Mouse (Mus musculus): ENCODE measurements at regions not wholly inside any gene's neighbourhood (a gene's known extent, or its start where the extent isn't known, plus 50 kb on each side); places are given as distances from the start of the nearest gene placed in this dataset.

DNA sequence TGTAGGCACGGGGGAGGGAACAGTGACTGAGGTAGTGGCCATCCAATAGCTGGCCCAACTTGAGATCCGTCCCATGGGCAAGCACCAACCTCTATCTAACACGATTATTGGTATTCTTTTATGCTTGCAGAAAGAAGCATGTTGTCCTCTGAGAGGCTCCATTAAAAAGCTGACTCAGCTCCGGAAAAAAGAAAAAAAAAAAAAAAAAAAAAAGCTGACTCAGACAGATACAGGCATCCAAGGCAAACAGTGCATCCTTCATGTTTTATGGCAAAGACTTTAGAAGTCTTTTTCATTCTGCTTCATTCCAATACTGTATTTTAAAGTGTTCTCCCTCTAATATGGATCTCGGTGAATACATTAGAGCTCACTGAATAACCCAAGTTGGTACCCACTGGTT is 162.0 kb upstream of the Sphkap start:
- no peak for ATAC-seq (replicated peaks; ENCODE audit: low FRiP score)

GRCm38 (mm10) chr1:83568746-83569145 is 160.7 kb upstream of the Sphkap start:
- 92% methylated on average over 1 of the region's 1 CpGs for WGBS
- H3K4me3 ChIP-seq (ENCODE audit: low read depth, low read length), result no peak overlapping the region
- H3K27me3 ChIP-seq (replicated peaks; ENCODE audit: control insufficient read depth, insufficient read depth, low read length), result no peaks in the 10 kb centered on the region
- no peaks in the 10 kb centered on the region for H3K9me3 ChIP-seq (ENCODE audit: control insufficient read depth, low read length)
- H3K9ac ChIP-seq (ENCODE audit: low read depth, low read length), result no peak overlapping the region
- no peaks in the 10 kb centered on the region for H3K4me1 ChIP-seq (replicated peaks; ENCODE audit: control insufficient read depth, insufficient read depth, low read length)
- DNase-seq (ENCODE audit: low spot score) (no peak), ATAC-seq (replicated peaks; ENCODE audit: low FRiP score) (no peak)
- no peak overlapping the region for H3K27ac ChIP-seq (ENCODE audit: low read depth, low read length)
- H3K36me3 ChIP-seq (ENCODE audit: control insufficient read depth, insufficient read depth, low read length), result no peaks in the 10 kb centered on the region
- no peak overlapping the region for H3K4me2 ChIP-seq

More for the DNA sequence above, 162.0 kb upstream of the Sphkap start:
- Histone ChIP-seq H3K27ac (ENCODE audit: low read depth, low read length) (no peak overlapping the region), H3K4me2 (no peak overlapping the region), H3K9me3 (ENCODE audit: control insufficient read depth, low read length) (no peaks in the 10 kb centered on the region), H3K9ac (ENCODE audit: low read depth, low read length) (no peak overlapping the region), H3K4me3 (ENCODE audit: low read depth, low read length) (no peak overlapping the region), H3K4me1 (replicated peaks; ENCODE audit: control insufficient read depth, insufficient read depth, low read length) (no peaks in the 10 kb centered on the region), H3K36me3 (ENCODE audit: control insufficient read depth, insufficient read depth, low read length) (no peaks in the 10 kb centered on the region), H3K27me3 (replicated peaks; ENCODE audit: control insufficient read depth, insufficient read depth, low read length) (no peaks in the 10 kb centered on the region)
- 77% methylated on average over 5 of the region's 5 CpGs for WGBS
- no peak for DNase-seq (ENCODE audit: low spot score)

GRCm38 (mm10) chr1:83551617-83552016 is 143.6 kb upstream of the Sphkap start:
- no peak for ATAC-seq (replicated peaks; ENCODE audit: low FRiP score)

GRCm38 (mm10) chr1:83535461-83535860 is 127.5 kb upstream of the Sphkap start:
- Histone ChIP-seq H3K36me3 (ENCODE audit: control insufficient read depth, insufficient read depth, low read length) (no peaks in the 10 kb centered on the region), H3K9ac (ENCODE audit: low read depth, low read length) (no peak overlapping the region), H3K27me3 (replicated peaks; ENCODE audit: control insufficient read depth, insufficient read depth, low read length) (no peaks in the 10 kb centered on the region), H3K4me1 (replicated peaks; ENCODE audit: control insufficient read depth, insufficient read depth, low read length) (no peaks in the 10 kb centered on the region), H3K4me3 (ENCODE audit: low read depth, low read length) (no peak overlapping the region), H3K4me2 (no peak overlapping the region), H3K9me3 (ENCODE audit: control insufficient read depth, low read length) (no peaks in the 10 kb centered on the region), H3K27ac (ENCODE audit: low read depth, low read length) (no peak overlapping the region)
- ATAC-seq (replicated peaks; ENCODE audit: low FRiP score) (no peak), DNase-seq (ENCODE audit: low spot score) (no peak)

More at GRCm38 (mm10) chr1:83551617-83552016, 143.6 kb upstream of the Sphkap start:
- H3K9me3 ChIP-seq (ENCODE audit: control insufficient read depth, low read length), result no peaks in the 10 kb centered on the region
- no peak for DNase-seq (ENCODE audit: low spot score)
- H3K4me3 ChIP-seq (ENCODE audit: low read depth, low read length), result no peak overlapping the region
- H3K36me3 ChIP-seq (ENCODE audit: control insufficient read depth, insufficient read depth, low read length), result no peaks in the 10 kb centered on the region
- no peaks in the 10 kb centered on the region for H3K27me3 ChIP-seq (replicated peaks; ENCODE audit: control insufficient read depth, insufficient read depth, low read length)
- no peak overlapping the region for H3K4me2 ChIP-seq
- H3K9ac ChIP-seq (ENCODE audit: low read depth, low read length), result no peak overlapping the region
- H3K4me1 ChIP-seq (replicated peaks; ENCODE audit: control insufficient read depth, insufficient read depth, low read length), result no peaks in the 10 kb centered on the region
- H3K27ac ChIP-seq (ENCODE audit: low read depth, low read length), result no peak overlapping the region

GRCm38 (mm10) chr1:83527803-83528202 is 119.8 kb upstream of the Sphkap start:
- Histone ChIP-seq H3K36me3 (ENCODE audit: control insufficient read depth, insufficient read depth, low read length) (no peaks in the 10 kb centered on the region), H3K4me3 (ENCODE audit: low read depth, low read length) (no peak overlapping the region), H3K27me3 (replicated peaks; ENCODE audit: control insufficient read depth, insufficient read depth, low read length) (no peaks in the 10 kb centered on the region), H3K4me2 (no peak overlapping the region), H3K4me1 (replicated peaks; ENCODE audit: control insufficient read depth, insufficient read depth, low read length) (no peaks in the 10 kb centered on the region), H3K27ac (ENCODE audit: low read depth, low read length) (no peak overlapping the region), H3K9ac (ENCODE audit: low read depth, low read length) (no peak overlapping the region), H3K9me3 (ENCODE audit: control insufficient read depth, low read length) (no peaks in the 10 kb centered on the region)
- no peak for DNase-seq (ENCODE audit: low spot score)
- WGBS, result 61% methylated on average over 1 of the region's 1 CpGs
- no peak for ATAC-seq (replicated peaks; ENCODE audit: low FRiP score)

GRCm38 (mm10) chr1:83509356-83509755 is 101.4 kb upstream of the Sphkap start:
- ATAC-seq (replicated peaks; ENCODE audit: low FRiP score) (no peak), DNase-seq (ENCODE audit: low spot score) (no peak)
- no peaks in the 10 kb centered on the region for H3K27me3 ChIP-seq (replicated peaks; ENCODE audit: control insufficient read depth, insufficient read depth, low read length)
- no peaks in the 10 kb centered on the region for H3K9me3 ChIP-seq (ENCODE audit: control insufficient read depth, low read length)
- no peaks in the 10 kb centered on the region for H3K4me1 ChIP-seq (replicated peaks; ENCODE audit: control insufficient read depth, insufficient read depth, low read length)
- no peak overlapping the region for H3K9ac ChIP-seq (ENCODE audit: low read depth, low read length)
- no peak overlapping the region for H3K4me2 ChIP-seq
- no peak overlapping the region for H3K4me3 ChIP-seq (ENCODE audit: low read depth, low read length)
- no peak overlapping the region for H3K27ac ChIP-seq (ENCODE audit: low read depth, low read length)
- H3K36me3 ChIP-seq (ENCODE audit: control insufficient read depth, insufficient read depth, low read length), result no peaks in the 10 kb centered on the region
- WGBS, result 80% methylated on average over 5 of the region's 5 CpGs

GRCm38 (mm10) chr1:83505386-83505785 is 97.4 kb upstream of the Sphkap start:
- DNase-seq (ENCODE audit: low spot score) (no peak), ATAC-seq (replicated peaks; ENCODE audit: low FRiP score) (no peak)
- Histone ChIP-seq H3K9me3 (ENCODE audit: control insufficient read depth, low read length) (no peaks in the 10 kb centered on the region), H3K4me1 (replicated peaks; ENCODE audit: control insufficient read depth, insufficient read depth, low read length) (no peaks in the 10 kb centered on the region), H3K9ac (ENCODE audit: low read depth, low read length) (no peak overlapping the region), H3K27me3 (replicated peaks; ENCODE audit: control insufficient read depth, insufficient read depth, low read length) (no peaks in the 10 kb centered on the region), H3K4me2 (no peak overlapping the region), H3K36me3 (ENCODE audit: control insufficient read depth, insufficient read depth, low read length) (no peaks in the 10 kb centered on the region), H3K4me3 (ENCODE audit: low read depth, low read length) (no peak overlapping the region), H3K27ac (ENCODE audit: low read depth, low read length) (no peak overlapping the region)
- WGBS, result 69% methylated on average over 2 of the region's 2 CpGs

GRCm38 (mm10) chr1:83496888-83497287 is 88.9 kb upstream of the Sphkap start:
- Histone ChIP-seq H3K36me3 (ENCODE audit: control insufficient read depth, insufficient read depth, low read length) (no peaks in the 10 kb centered on the region), H3K9me3 (ENCODE audit: control insufficient read depth, low read length) (no peaks in the 10 kb centered on the region), H3K27me3 (replicated peaks; ENCODE audit: control insufficient read depth, insufficient read depth, low read length) (no peaks in the 10 kb centered on the region), H3K27ac (ENCODE audit: low read depth, low read length) (no peak overlapping the region), H3K9ac (ENCODE audit: low read depth, low read length) (no peak overlapping the region), H3K4me1 (replicated peaks; ENCODE audit: control insufficient read depth, insufficient read depth, low read length) (no peaks in the 10 kb centered on the region), H3K4me3 (ENCODE audit: low read depth, low read length) (no peak overlapping the region), H3K4me2 (no peak overlapping the region)
- WGBS, result 74% methylated on average over 2 of the region's 2 CpGs
- DNase-seq (ENCODE audit: low spot score) (no peak), ATAC-seq (replicated peaks; ENCODE audit: low FRiP score) (no peak)

DNA sequence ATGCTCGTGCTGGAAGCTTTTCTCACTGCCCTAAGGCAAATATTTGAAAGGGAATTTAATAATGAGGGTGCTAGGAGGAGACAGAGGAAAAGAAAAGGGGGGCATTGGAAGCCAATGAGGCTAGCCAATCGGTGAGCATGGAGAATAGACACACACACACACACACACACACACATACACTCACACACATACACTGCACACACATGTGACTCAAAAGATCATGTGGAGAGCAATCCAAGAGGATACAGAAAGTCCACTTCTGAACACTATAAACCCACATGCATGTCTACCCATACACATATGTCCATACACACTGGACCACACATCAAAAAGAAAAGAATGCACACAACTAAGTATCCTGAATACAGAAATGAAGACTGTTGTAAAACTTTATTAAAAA is 88.4 kb upstream of the Sphkap start:
- Histone ChIP-seq H3K36me3 (ENCODE audit: control insufficient read depth, insufficient read depth, low read length) (no peaks in the 10 kb centered on the region), H3K9ac (ENCODE audit: low read depth, low read length) (no peak overlapping the region), H3K27me3 (replicated peaks; ENCODE audit: control insufficient read depth, insufficient read depth, low read length) (no peaks in the 10 kb centered on the region), H3K9me3 (ENCODE audit: control insufficient read depth, low read length) (no peaks in the 10 kb centered on the region), H3K27ac (ENCODE audit: low read depth, low read length) (no peak overlapping the region), H3K4me2 (no peak overlapping the region), H3K4me1 (replicated peaks; ENCODE audit: control insufficient read depth, insufficient read depth, low read length) (no peaks in the 10 kb centered on the region), H3K4me3 (ENCODE audit: low read depth, low read length) (no peak overlapping the region)
- 55% methylated on average over 2 of the region's 2 CpGs for WGBS
- ATAC-seq (replicated peaks; ENCODE audit: low FRiP score), result no peak
- no peak for DNase-seq (ENCODE audit: low spot score)
